Mouse (Mus musculus): ENCODE measurements around the gene Ormdl3. TPM values are rescaled to one million over a fixed set of nuclear protein-coding genes. Genes with fewer than 3 reads are reported as not detected.
A peak's percentile ranks its signal among the peaks of the same experiment; 100 is the strongest.

Ormdl3 gene
- total and polyA plus RNA-seq, 3 experiments = 32.5 to 45.1 (median 32.9) TPM

GRCm38 (mm10) chr11:98595021-98595420 lies 7.9 kb upstream of the Ormdl3 start:
- Histone ChIP-seq H3K27me3 (replicated peaks) (peaks cover 51% of the 10 kb centered on the region), H3K4me3 (replicated peaks in 1 of 3; ENCODE audit: low read depth in 2 of 3, low read length in 2 of 3, poor library complexity in 1 of 3) (no peak overlapping the region), H3K9ac (ENCODE audit: insufficient read depth, low read depth) (no peak overlapping the region), H3K4me1 (ENCODE audit: control insufficient read depth in 1 of 2, insufficient read depth in 2 of 2) (peaks cover 14 to 23% of the 10 kb centered on the region in 2 experiments), H3K79me2 (replicated peaks; ENCODE audit: control insufficient read depth, extremely low read depth, insufficient read depth, poor library complexity, severe bottlenecking) (no peaks in the 10 kb centered on the region), H3K27ac (ENCODE audit: insufficient read depth, low read depth) (no peak overlapping the region), H3K9me3 (replicated peaks; ENCODE audit: low read length) (no peaks in the 10 kb centered on the region), H3K4me2 (ENCODE audit: insufficient read depth, low read depth, poor library complexity, severe bottlenecking) (no peak overlapping the region), H3K36me3 (replicated peaks in 1 of 2; ENCODE audit: control insufficient read depth in 1 of 2, insufficient read depth in 1 of 2, low read length in 1 of 2) (no peaks in the 10 kb centered on the region)
- dilution Hi-C loops (cut with MboI; ENCODE audit: extremely low pct_ligation_motif_present, extremely low pct_unique_long_range_greater_than_20kb, low sequenced_read_pairs) = no loop called here
- no peak for DNase-seq (ENCODE audit: extremely low read depth)
- in situ Hi-C loops (cut with MboI; ENCODE audit: low pct_ligation_motif_present, low pct_unique_long_range_greater_than_20kb, low sequenced_read_pairs) = no loop called here
- TF ChIP-seq GABPA (IDR thresholded peaks at IDR 0.05; ENCODE audit: insufficient replicate concordance, low read depth, low read length) (no peak), MAX (IDR thresholded peaks at IDR 0.05; ENCODE audit: low read length) (0 out of 2 replicates have a peak, but pooled peaks have one; percentile 33), MXI1 (IDR thresholded peaks at IDR 0.05; ENCODE audit: low read depth, low read length) (no peak), MYC (IDR thresholded peaks at IDR 0.05; ENCODE audit: low read depth, low read length) (0 out of 2 replicates have a peak, but pooled peaks have one; percentile 14), POLR2AphosphoS2 (IDR thresholded peaks at IDR 0.05; ENCODE audit: low read depth, low read length) (no peak), SMC3 (IDR thresholded peaks at IDR 0.05; ENCODE audit: low read depth, low read length) (no peak), RCOR1 (conservative IDR thresholded peaks at IDR 0.05; ENCODE audit: low read depth, low read length) (no peak), CHD2 (IDR thresholded peaks at IDR 0.05; ENCODE audit: low read length) (no peak), SIN3A (IDR thresholded peaks at IDR 0.05; ENCODE audit: low read length) (no peak), E2F4 (IDR thresholded peaks at IDR 0.05; ENCODE audit: insufficient replicate concordance, low read depth, low read length) (no peak), MAZ (IDR thresholded peaks at IDR 0.05; ENCODE audit: low read depth, low read length) (no peak), ZMIZ1 (IDR thresholded peaks at IDR 0.05; ENCODE audit: low read depth, low read length) (no peak), CTCF (conservative IDR thresholded peaks at IDR 0.05 in 1 of 2, IDR thresholded peaks at IDR 0.05 in 1 of 2; ENCODE audit: low read depth in 2 of 2, low read length in 2 of 2) (no peak), JUND (conservative IDR thresholded peaks at IDR 0.05; ENCODE audit: low read depth, low read length) (no peak)

DNA sequence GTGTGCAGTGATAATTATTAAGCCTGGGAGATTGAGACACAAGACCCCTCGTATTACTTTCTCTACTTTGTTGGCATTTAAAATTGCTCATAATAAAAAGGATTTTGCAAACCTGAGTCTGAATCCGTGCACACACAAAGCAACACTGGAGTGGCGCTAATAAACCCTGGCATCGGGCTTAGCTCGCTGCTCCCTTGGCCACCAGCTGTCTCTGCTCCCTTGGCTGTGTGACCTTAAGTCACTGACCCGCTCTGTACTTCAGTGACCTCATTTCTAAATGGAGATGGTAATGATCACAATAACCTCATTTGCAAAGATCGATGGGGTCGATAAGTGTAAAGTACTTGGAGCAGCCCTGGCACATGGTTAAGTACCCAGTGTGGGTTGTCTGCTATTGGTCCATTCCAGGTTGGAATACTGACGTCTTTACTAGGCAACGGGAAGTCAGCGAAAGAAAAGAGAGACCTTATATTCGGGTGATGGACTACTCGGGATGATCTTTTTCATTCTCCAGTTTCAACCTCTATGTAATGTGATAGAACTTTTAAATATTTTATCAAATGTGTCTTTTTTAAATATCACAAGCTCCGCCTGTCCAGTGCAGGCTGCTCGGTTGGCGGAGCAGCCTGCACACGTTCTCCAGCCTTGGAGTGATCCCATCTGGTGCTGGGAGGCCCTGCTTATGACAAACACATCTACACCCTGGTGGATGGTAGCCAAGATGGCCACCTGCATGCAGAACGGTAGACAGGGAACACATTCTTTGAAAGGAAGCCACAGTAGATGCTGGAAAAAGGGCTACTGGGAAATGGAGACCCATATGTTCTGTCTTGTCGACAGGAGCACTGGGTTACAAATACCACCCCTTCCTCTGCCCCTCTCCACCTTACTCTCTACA lies 3.6 kb upstream of the Ormdl3 start:
- H3K4me1 ChIP-seq (ENCODE audit: control insufficient read depth in 1 of 2, insufficient read depth in 2 of 2) = peaks cover 14 to 34% of the 10 kb centered on the region in 2 experiments

More for the DNA sequence above, 3.6 kb upstream of the Ormdl3 start:
- dilution Hi-C loops (cut with MboI; ENCODE audit: extremely low pct_ligation_motif_present, extremely low pct_unique_long_range_greater_than_20kb, low sequenced_read_pairs) (no loop called here), in situ Hi-C loops (cut with MboI; ENCODE audit: low pct_ligation_motif_present, low pct_unique_long_range_greater_than_20kb, low sequenced_read_pairs) (no loop called here)
- no peak overlapping the region for H3K4me2 ChIP-seq (ENCODE audit: insufficient read depth, low read depth, poor library complexity, severe bottlenecking)
- H3K36me3 ChIP-seq (replicated peaks in 1 of 2; ENCODE audit: control insufficient read depth in 1 of 2, insufficient read depth in 1 of 2, low read length in 1 of 2) = no peaks in the 10 kb centered on the region
- H3K27me3 ChIP-seq (replicated peaks) = peaks cover 39% of the 10 kb centered on the region
- no peak for TF ChIP-seq GABPA (IDR thresholded peaks at IDR 0.05; ENCODE audit: insufficient replicate concordance, low read depth, low read length)
- TF ChIP-seq USF2 (conservative IDR thresholded peaks at IDR 0.05; ENCODE audit: low read depth, low read length) = no peak
- TF ChIP-seq E2F4 (IDR thresholded peaks at IDR 0.05; ENCODE audit: insufficient replicate concordance, low read depth, low read length) = no peak
- no peak for TF ChIP-seq RAD21 (IDR thresholded peaks at IDR 0.05; ENCODE audit: low read depth, low read length)
- no peak overlapping the region for H3K4me3 ChIP-seq (replicated peaks in 1 of 3; ENCODE audit: low read depth in 2 of 3, low read length in 2 of 3, poor library complexity in 1 of 3)
- no peak for DNase-seq (ENCODE audit: extremely low read depth)
- no peak overlapping the region for H3K9ac ChIP-seq (ENCODE audit: insufficient read depth, low read depth)
- H3K27ac ChIP-seq (ENCODE audit: insufficient read depth, low read depth) = no peak overlapping the region
- no peaks in the 10 kb centered on the region for H3K9me3 ChIP-seq (replicated peaks; ENCODE audit: low read length)
- peaks cover 9% of the 10 kb centered on the region for H3K79me2 ChIP-seq (replicated peaks; ENCODE audit: control insufficient read depth, extremely low read depth, insufficient read depth, poor library complexity, severe bottlenecking)
